Mouse (Mus musculus) liver, embryonic 16.5 days (tissue): ENCODE measurements around the gene Samd13. TPM values are rescaled to one million over a fixed set of nuclear protein-coding genes. Genes with fewer than 3 reads are reported as not detected.

Experiments used
- ATAC-seq: fragments of 200-750 bp; cut with Nextera tagmentation; 2 replicates; pipeline ENCODE4 v1.8.0; 2017; ENCODE audit warnings: low read depth, mild to moderate bottlenecking, moderate number of reproducible peaks, moderate library complexity
- H3K27ac ChIP-seq: fragments of 300-500 bp; sonication (generic); 2 replicates; pipeline ENCODE4 v1.5.1; 2014; ENCODE audit warnings: mild to moderate bottlenecking, low read length
- H3K27me3 ChIP-seq: fragments of 300-500 bp; sonication (generic); 2 replicates; pipeline ENCODE4 v1.6.1; 2014; ENCODE audit warnings: low read depth, low read length, mixed read lengths; ENCODE audit not compliant: control insufficient read depth, insufficient read depth
- H3K36me3 ChIP-seq: fragments of 300-500 bp; sonication (generic); 2 replicates; pipeline ENCODE4 v1.6.1; 2014; ENCODE audit warnings: mild to moderate bottlenecking; ENCODE audit not compliant: control insufficient read depth, insufficient read depth
- H3K4me1 ChIP-seq: fragments of 300-500 bp; sonication (generic); 2 replicates; pipeline ENCODE4 v1.6.1; 2014; ENCODE audit warnings: low read depth, low read length, mixed read lengths; ENCODE audit not compliant: control insufficient read depth
- H3K4me2 ChIP-seq: fragments of 300-500 bp; sonication (generic); 2 replicates; pipeline ENCODE4 v1.6.1; 2014; ENCODE audit warnings: low read depth, low read length, mixed read lengths
- H3K4me3 ChIP-seq: fragments of 300-500 bp; sonication (generic); 2 replicates; pipeline ENCODE4 v1.5.1; 2014; ENCODE audit warnings: low read depth, mild to moderate bottlenecking, low read length
- H3K9ac ChIP-seq: fragments of 300-500 bp; sonication (generic); 2 replicates; pipeline ENCODE4 v1.6.1; 2014; ENCODE audit warnings: low read depth, low read length
- H3K9me3 ChIP-seq: fragments of 300-500 bp; sonication (generic); replicated peaks from 2 replicates; pipeline ENCODE4 v1.6.1; 2016; ENCODE audit warnings: low read length; ENCODE audit not compliant: control insufficient read depth
- WGBS: fragments of 180-500 bp; shearing (Covaris S2); extraction: QIAGEN DNeasy Blood & Tissue Kit; methylation state at CpG from one replicate; pipeline ENCODE4 v1.1.7; 2014; ENCODE audit not compliant: insufficient replicate concordance; 5-methylcytosine and 5-hydroxymethylcytosine counted together
- polyA plus RNA-seq: library from polyadenylated mRNA; unstranded; fragments of >200 nt; fragmentation: Nextera tagmentation; extraction: Ambion mirVana; gene quantifications from 2 replicates; pipeline ENCODE4 v1.2.1, GENCODE M21; 2015

The Samd13 gene
- polyA plus RNA-seq, 1 experiment from 2014 or later = 0.25 TPM

DNA sequence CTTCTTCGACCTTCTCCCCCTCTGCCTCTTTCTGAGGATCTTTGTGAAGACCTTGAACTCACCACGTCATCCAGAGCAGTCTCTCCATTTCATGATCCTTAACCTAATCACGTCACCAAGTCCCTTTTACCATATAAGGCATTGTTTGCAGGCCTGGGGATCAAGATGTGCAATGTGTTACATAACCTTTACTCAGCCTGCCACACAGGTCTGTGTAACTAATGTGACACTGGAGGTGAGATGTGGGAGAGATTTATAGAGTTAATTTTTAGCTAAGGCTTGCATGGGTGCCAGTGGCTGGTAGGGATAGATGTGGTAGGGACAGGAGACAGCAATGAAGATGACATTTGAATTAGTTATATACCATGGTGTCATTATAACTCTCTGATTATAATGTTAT lies 23.0 kb upstream of the Samd13 start:
- H3K9me3 ChIP-seq = no peaks in the 10 kb centered on the region
- H3K27ac ChIP-seq = no peak overlapping the region
- no peaks in the 10 kb centered on the region for H3K36me3 ChIP-seq
- no peak overlapping the region for H3K4me2 ChIP-seq
- peak; percentile 87 for ATAC-seq
- H3K4me1 ChIP-seq = no peaks in the 10 kb centered on the region
- H3K9ac ChIP-seq = no peak overlapping the region
- no peak overlapping the region for H3K4me3 ChIP-seq
- 54% methylated on average over 3 of the region's 3 CpGs for WGBS
- H3K27me3 ChIP-seq = no peaks in the 10 kb centered on the region

- 67% methylated on average over 4 of the region's 4 CpGs for WGBS
- Histone ChIP-seq H3K4me1 (peaks cover 14% of the 10 kb centered on the region), H3K9me3 (no peaks in the 10 kb centered on the region), H3K9ac (no peak overlapping the region), H3K36me3 (no peaks in the 10 kb centered on the region), H3K4me3 (no peak overlapping the region), H3K27ac (no peak overlapping the region), H3K4me2 (no peak overlapping the region), H3K27me3 (no peaks in the 10 kb centered on the region)
- ATAC-seq = no peak
Measured at GRCm38 (mm10) chr3:146704099-146704498, 18.7 kb upstream of the Samd13 start.

DNA sequence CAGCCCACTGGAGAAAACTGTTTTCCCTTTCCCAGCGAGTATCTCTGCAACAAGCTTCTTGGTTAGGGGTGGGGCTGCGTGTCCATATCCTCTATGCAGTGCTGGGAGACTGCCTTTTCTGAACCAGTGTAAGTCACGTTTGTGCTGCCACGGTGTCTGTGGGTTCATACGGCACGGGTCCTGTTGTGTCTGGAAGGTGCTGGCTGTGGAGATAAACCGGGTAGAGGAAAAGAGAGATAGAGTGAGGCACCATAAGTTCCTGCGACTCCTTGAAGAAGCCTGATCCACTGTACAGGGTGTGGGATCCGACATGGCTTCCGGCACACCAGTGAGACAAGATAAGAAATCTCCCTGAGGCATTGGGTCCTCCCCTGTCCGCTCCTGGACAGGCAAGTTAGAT lies 14.7 kb upstream of the Samd13 start:
- Histone ChIP-seq H3K4me3 (peak overlapping the region; percentile 25), H3K27me3 (no peaks in the 10 kb centered on the region), H3K36me3 (no peaks in the 10 kb centered on the region), H3K27ac (peak overlapping the region; percentile 65), H3K9me3 (no peaks in the 10 kb centered on the region), H3K4me2 (peak overlapping the region; percentile 60), H3K9ac (peak overlapping the region; percentile 32; the same call in 1 of the 2 replicates), H3K4me1 (peaks cover 19% of the 10 kb centered on the region)
- peak; percentile 90 for ATAC-seq
- WGBS = 20% methylated on average over 11 of the region's 11 CpGs

DNA sequence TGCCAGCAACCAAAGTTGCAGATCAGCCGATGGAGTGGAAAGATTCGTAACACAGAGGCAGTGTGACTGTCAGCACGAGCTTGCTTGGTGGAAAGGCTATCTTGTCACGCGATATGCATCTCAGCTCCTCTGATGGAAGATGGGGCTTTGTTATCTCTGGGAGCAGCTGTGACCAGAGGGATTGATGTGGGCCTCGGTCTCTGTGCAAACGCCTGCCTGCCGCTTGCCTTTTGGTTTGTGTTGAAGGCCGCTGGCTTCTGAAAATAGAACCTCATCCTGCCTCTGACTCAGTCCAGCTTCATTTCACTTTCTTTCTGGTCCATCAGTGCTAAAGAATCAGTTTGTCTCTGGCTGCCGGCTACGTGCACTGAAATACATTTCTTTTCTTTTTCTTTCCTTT lies 13.6 kb upstream of the Samd13 start:
- Histone ChIP-seq H3K4me3 (no peak overlapping the region), H3K4me1 (peaks cover 19% of the 10 kb centered on the region), H3K4me2 (peak overlapping the region; percentile 60; the same call in 1 of the 2 replicates), H3K27me3 (no peaks in the 10 kb centered on the region), H3K9me3 (no peaks in the 10 kb centered on the region), H3K36me3 (no peaks in the 10 kb centered on the region), H3K27ac (no peak overlapping the region), H3K9ac (no peak overlapping the region)
- ATAC-seq = peak; percentile 47
- WGBS = 26% methylated on average over 11 of the region's 11 CpGs

- no peak overlapping the region for H3K9ac ChIP-seq
- 62% methylated on average over 5 of the region's 5 CpGs for WGBS
- no peaks in the 10 kb centered on the region for H3K36me3 ChIP-seq
- no peak for ATAC-seq
- H3K9me3 ChIP-seq = no peaks in the 10 kb centered on the region
- H3K4me1 ChIP-seq = no peaks in the 10 kb centered on the region
- no peak overlapping the region for H3K27ac ChIP-seq
- H3K4me2 ChIP-seq = no peak overlapping the region
- no peak overlapping the region for H3K4me3 ChIP-seq
- H3K27me3 ChIP-seq = no peaks in the 10 kb centered on the region
Measured at GRCm38 (mm10) chr3:146692547-146692946, 7.2 kb upstream of the Samd13 start.

DNA sequence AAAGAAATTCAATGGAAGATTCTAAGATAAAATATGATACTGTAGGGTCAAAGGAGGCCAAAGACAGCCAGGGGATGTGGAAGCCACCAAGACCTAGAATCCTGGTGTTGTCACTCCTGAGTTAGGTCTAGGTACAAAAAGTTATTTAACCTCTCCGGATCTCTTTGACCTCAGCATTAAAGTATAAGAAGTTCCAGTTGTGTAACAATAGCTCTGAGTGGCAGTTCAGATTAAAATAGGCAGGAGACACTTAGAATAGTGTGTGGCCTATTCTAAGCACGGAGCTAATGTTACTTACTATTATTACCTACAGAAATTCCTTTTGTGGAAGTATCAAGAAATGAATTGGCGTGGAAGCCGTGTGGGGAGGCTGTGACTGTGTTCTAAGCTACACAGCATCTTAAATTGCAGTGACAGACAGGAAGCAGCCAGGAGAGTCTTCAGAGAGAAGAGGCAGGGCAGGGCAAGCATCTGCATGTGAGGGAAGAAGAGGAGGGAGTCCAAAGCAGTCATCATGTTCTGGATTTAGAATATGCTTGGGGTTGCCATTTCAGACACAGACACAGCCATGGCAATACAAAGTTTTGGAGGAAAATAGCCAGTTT lies 1.8 kb upstream of the Samd13 start:
- no peak overlapping the region for H3K4me3 ChIP-seq
- peaks cover 9% of the 10 kb centered on the region for H3K27me3 ChIP-seq
- 54% methylated on average over 4 of the region's 4 CpGs for WGBS
- H3K27ac ChIP-seq = no peak overlapping the region
- H3K4me1 ChIP-seq = peaks cover 14% of the 10 kb centered on the region
- H3K36me3 ChIP-seq = no peaks in the 10 kb centered on the region
- ATAC-seq = no peak
- no peak overlapping the region for H3K9ac ChIP-seq
- H3K9me3 ChIP-seq = no peaks in the 10 kb centered on the region
- H3K4me2 ChIP-seq = no peak overlapping the region

DNA sequence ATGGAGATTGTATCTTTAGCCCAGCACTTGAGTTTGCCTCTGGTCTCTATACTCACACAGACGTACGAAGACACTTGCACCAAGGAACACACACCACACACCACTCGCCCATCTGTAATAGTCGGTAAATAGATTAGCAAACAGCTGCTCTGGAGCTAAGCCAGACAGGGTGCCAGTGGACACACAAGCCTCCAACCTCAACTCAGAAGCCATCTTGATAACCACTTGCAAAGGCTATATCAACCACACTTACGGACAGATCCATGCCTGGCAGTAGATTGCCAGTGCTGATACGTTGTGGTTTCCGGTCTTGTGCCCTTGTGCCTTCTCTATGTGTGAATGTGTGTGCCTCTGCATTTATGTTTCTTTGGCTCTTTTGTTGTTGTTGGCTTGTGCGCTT lies 1.0 kb upstream of the Samd13 start:
- Histone ChIP-seq H3K9me3 (no peaks in the 10 kb centered on the region), H3K27ac (no peak overlapping the region), H3K4me3 (no peak overlapping the region), H3K4me1 (peaks cover 14% of the 10 kb centered on the region), H3K27me3 (peaks cover 9% of the 10 kb centered on the region), H3K9ac (no peak overlapping the region), H3K4me2 (no peak overlapping the region), H3K36me3 (no peaks in the 10 kb centered on the region)
- ATAC-seq = peak; percentile 58
- WGBS = 25% methylated on average over 8 of the region's 8 CpGs

DNA sequence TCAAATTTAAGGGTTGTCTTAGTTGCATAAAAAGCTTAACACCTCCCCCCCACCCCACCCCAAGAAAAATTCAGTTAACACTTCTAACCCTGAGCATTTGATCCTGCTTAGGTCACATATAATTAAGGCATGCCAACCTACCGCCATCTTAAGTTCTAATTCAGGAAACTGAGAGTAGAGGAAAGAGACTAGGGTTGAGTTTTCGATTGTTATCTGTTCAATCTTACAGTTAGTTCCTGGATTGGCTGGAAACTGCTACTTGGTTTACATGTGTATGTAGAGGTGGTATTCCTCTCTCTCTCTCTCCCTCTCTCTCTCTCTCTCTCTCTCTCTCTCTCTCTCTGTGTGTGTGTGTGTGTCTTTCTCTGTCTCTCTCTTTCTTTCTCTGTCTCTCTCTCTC lies 2.3 kb downstream of the Samd13 start:
- Histone ChIP-seq H3K9me3 (no peaks in the 10 kb centered on the region), H3K4me2 (no peak overlapping the region), H3K9ac (no peak overlapping the region), H3K4me3 (no peak overlapping the region), H3K4me1 (peaks cover 14% of the 10 kb centered on the region), H3K27me3 (peaks cover 9% of the 10 kb centered on the region), H3K27ac (no peak overlapping the region), H3K36me3 (no peaks in the 10 kb centered on the region)
- 41% methylated on average over 2 of the region's 2 CpGs for WGBS
- ATAC-seq = no peak

DNA sequence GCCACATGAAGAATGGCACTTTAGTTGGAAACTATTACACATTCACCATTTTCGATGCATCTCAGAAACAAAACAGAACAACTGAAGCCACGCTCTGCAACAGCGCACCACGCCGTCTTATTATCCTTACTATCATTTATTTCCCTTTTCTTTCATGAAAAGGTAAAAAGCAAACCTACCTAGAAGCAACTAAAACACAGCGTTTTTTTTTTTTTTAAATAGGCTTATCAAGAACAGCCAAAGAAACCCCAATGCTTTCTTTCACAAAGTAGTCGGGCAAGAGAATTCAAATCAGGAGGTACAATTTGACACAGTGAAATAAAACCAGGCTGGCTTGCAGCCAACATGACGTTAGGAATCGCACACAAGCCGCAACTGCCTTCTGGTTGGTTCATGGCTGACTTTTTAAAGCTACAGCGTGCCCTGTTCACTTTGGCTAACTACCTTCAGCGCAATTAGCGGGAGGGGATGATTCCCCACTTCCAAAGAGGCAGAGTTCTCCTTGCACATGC lies 3.2 kb downstream of the Samd13 start:
- Histone ChIP-seq H3K4me3 (peak overlapping the region; percentile 24), H3K9ac (0 out of 2 replicates have a peak overlapping the region, but pooled peaks have one; percentile 5), H3K36me3 (no peaks in the 10 kb centered on the region), H3K9me3 (no peaks in the 10 kb centered on the region), H3K4me1 (peaks cover 14% of the 10 kb centered on the region), H3K27ac (0 out of 2 replicates have a peak overlapping the region, but pooled peaks have one; percentile 11), H3K4me2 (peak overlapping the region; percentile 52), H3K27me3 (peaks cover 9% of the 10 kb centered on the region)
- WGBS = 35% methylated on average over 13 of the region's 13 CpGs
- no peak for ATAC-seq
